Mouse (Mus musculus): ENCODE measurements around the gene Tcf20.

DNA sequence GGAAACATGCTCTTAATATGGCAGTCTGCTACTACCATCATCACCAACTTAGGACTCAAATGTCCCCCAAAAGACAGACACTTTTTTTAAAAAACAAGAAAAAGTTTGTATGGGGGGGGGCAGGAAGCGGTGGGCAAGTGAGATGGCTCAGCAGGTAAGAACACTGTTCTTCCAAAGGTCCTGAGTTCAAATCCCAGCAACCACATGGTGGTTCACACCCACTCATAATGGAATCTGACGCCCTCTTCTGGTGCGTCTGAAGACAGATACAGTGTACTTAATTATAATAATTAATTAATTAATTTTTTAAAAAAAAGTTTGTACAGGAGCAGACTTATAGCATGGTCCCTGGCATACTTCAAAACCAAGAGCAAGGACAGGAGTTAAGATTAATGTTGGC, 148.5 kb downstream of the Tcf20 start:
- no peak for TF ChIP-seq GATA1 (IDR thresholded peaks at IDR 0.05; ENCODE audit: borderline replicate concordance, low read length)
- no peak for TF ChIP-seq FLI1 (IDR thresholded peaks at IDR 0.05; ENCODE audit: low read length)
